Mouse (Mus musculus): ENCODE data around the gene Olfr1431.
"Not testable (repeated sequence)": the region's sequence is repeated elsewhere in the genome, so short reads cannot be mapped to it uniquely, and the experiment has no call there.

Olfr1431 gene

GRCm38 (mm10) chr19:12200334-12200733, at the start of gene Olfr1431:
Gene Olfr1431 (plus strand): TSS chr19:12200634.
- no peak for DNase-seq (ENCODE audit: low read depth, low spot score)

- DNase-seq (ENCODE audit: low read depth, low spot score): not testable (repeated sequence)
These were observed 30.3 kb upstream of the Olfr1431 start, which contains the start of gene Olfr1555-ps1 for GRCm38 (mm10) chr19:12170062-12170599. Gene Olfr1555-ps1 (minus strand): TSS chr19:12170112.

- DNase-seq (ENCODE audit: low read depth, low spot score): not testable (repeated sequence)
These were observed 25.0 kb upstream of the Olfr1431 start for GRCm38 (mm10) chr19:12175431-12175830.

GRCm38 (mm10) chr19:12199076-12199475, 1.4 kb upstream of the Olfr1431 start:
- DNase-seq (ENCODE audit: low read depth, low spot score): peak; percentile 46

- DNase-seq (ENCODE audit: low read depth, low spot score): not testable (repeated sequence)
These were observed 32.1 kb downstream of the Olfr1431 start, which contains the start of gene Olfr1432 for GRCm38 (mm10) chr19:12232496-12232895. Gene Olfr1432 (minus strand): TSS chr19:12232596.

GRCm38 (mm10) chr19:12241559-12241958, 41.1 kb downstream of the Olfr1431 start, which contains the start of gene Olfr262:
Gene Olfr262 (minus strand): TSS chr19:12241659.
- no peak for DNase-seq (ENCODE audit: low read depth, low spot score)

- DNase-seq (ENCODE audit: low read depth, low spot score): no peak
These were observed 60.3 kb downstream of the Olfr1431 start, which contains the start of gene Olfr235 for GRCm38 (mm10) chr19:12260732-12261131. Gene Olfr235 (plus strand): TSS chr19:12261032.

All from WW6 (cell line).